Mouse (Mus musculus) megakaryocyte, embryonic 14.5 days (primary cell): ENCODE data around the gene Cgref1.

ENCODE experiments used
- FLI1 ChIP-seq: IDR thresholded peaks from 2 replicates; pipeline ENCODE4 v1.6.1; 2012; ENCODE audit warnings: low read length, inconsistent platforms, mixed read lengths
- GATA1 ChIP-seq: IDR thresholded peaks from 3 replicates; pipeline ENCODE4 v1.6.1; 2012; ENCODE audit warnings: mixed read lengths, low read length, inconsistent platforms, borderline replicate concordance

DNA sequence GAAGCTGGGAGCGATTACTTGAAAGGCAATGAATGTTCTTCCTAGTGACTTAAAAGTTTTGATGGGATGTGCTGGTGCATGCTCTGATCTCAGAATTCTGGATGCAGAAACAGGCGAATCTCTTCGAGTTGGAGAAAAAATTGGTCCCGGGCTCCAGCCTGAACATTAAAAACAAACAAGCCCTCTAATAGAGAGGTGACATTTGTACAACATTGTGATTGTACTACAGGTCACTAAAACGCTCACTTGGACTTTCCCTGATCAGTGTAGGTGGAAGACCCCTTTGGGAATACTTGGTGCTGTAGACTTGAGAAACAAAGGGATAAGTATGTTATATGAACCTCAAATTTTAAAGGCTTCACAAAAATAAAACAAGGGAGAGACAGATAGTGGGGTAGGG is 58.7 kb downstream of the Cgref1 start:
- TF ChIP-seq GATA1 (no peak), FLI1 (no peak)
